Mouse (Mus musculus) brown adipose tissue, adult 24 weeks (tissue): ENCODE measurements around the gene Fbxl13. TPM values are rescaled to one million over a fixed set of nuclear protein-coding genes. Genes with fewer than 3 reads are reported as not detected.

ENCODE experiments used
- H3K27ac ChIP-seq: fragments of 200-500 bp; replicated peaks from 2 replicates; pipeline ENCODE4 v1.5.1; 2012; ENCODE audit warnings: low read depth, mild to moderate bottlenecking, low read length
- H3K4me1 ChIP-seq: fragments of 200-500 bp; 2 replicates; pipeline ENCODE4 v1.6.1; 2012; ENCODE audit warnings: low read length, mixed read lengths; ENCODE audit not compliant: control insufficient read depth, insufficient read depth, insufficient read length
- H3K4me3 ChIP-seq: fragments of 200-500 bp; 2 replicates; pipeline ENCODE4 v1.5.1; 2012; ENCODE audit warnings: low read depth, mild to moderate bottlenecking, low read length, moderate library complexity; ENCODE audit not compliant: insufficient read depth
- polyA plus RNA-seq: library from polyadenylated mRNA; stranded (reverse); fragments of >200 nt; gene quantifications from 2 replicates; pipeline ENCODE4 v1.2.4, GENCODE M21; 2012; ENCODE audit not compliant: missing spikeins, insufficient read depth, insufficient read length

The Fbxl13 gene
- polyA plus RNA-seq, 1 experiment = not detected

GRCm38 (mm10) chr5:21498490-21498889, 146.9 kb downstream of the Fbxl13 start:
- H3K4me1 ChIP-seq = no peaks in the 10 kb centered on the region
- H3K4me3 ChIP-seq = no peak overlapping the region
- no peak overlapping the region for H3K27ac ChIP-seq

GRCm38 (mm10) chr5:21496881-21497280, 148.6 kb downstream of the Fbxl13 start:
- H3K4me1 ChIP-seq = no peaks in the 10 kb centered on the region
- H3K4me3 ChIP-seq = no peak overlapping the region
- no peak overlapping the region for H3K27ac ChIP-seq

DNA sequence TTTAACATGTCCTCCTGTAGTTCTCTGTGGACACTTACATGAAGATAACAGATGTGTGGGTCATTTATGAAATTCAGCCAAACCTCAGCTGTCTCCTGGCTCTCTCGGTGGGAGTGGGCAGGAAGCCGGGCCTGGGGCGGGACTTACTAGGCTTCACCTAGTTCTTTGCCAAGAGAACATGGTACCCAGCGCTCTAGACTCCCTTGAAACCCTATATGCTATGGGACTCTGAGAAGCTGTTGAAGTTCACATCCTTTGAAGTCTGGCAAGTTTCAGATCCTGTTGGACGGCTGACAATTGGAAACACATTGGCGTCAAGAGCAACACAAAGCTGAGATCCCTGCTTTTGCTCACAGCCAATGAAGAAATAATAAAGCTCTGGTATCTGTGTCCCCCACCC, 149.1 kb downstream of the Fbxl13 start:
- H3K4me1 ChIP-seq = no peaks in the 10 kb centered on the region
- 0 out of 2 replicates have a peak overlapping the region, but pooled peaks have one; percentile 27 for H3K27ac ChIP-seq
- H3K4me3 ChIP-seq = no peak overlapping the region

- no peak overlapping the region for H3K4me3 ChIP-seq
- H3K4me1 ChIP-seq = no peaks in the 10 kb centered on the region
- no peak overlapping the region for H3K27ac ChIP-seq
These were observed 150.7 kb downstream of the Fbxl13 start for GRCm38 (mm10) chr5:21494781-21495180.

DNA sequence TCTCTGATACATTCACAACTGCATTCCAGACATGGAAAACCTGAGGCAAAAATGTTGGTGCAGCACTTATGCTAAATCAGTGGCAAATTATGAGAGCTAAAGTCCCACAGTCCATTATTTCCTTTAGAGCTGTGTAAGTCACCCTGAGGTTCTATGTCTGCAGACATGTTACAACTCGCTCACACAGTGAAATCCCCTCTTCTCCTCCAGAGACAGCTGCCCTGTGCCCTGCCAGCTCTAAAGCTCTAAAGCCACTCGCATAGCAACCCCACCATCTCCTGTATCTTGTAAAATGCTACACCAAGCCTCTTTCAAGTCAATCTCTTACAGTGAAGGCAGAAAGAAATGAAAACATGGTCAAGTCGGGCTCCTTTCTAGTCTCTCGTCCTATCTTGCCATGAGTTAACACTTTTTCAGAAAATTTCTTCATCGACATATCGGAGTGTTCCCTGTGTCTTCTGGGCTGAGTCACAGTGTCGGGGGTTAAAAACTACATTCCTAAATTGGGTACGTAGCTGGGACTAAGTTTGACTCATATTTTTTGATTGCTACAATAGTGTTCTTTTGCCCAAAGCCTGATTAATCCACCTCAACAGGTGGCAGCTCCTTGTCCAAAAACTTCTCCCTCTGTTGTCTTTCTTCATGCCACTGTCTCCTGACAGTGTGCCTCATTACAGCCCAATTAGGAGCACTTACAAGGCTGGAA, 152.0 kb downstream of the Fbxl13 start:
- no peak overlapping the region for H3K27ac ChIP-seq
- H3K4me1 ChIP-seq = no peaks in the 10 kb centered on the region
- no peak overlapping the region for H3K4me3 ChIP-seq

- no peaks in the 10 kb centered on the region; the same call in 1 of the 2 replicates for H3K4me1 ChIP-seq
- no peak overlapping the region for H3K27ac ChIP-seq
- H3K4me3 ChIP-seq = no peak overlapping the region
These were observed 153.2 kb downstream of the Fbxl13 start for GRCm38 (mm10) chr5:21492213-21492612.

GRCm38 (mm10) chr5:21491469-21491868, 154.0 kb downstream of the Fbxl13 start:
- H3K4me1 ChIP-seq = no peaks in the 10 kb centered on the region; the same call in 1 of the 2 replicates
- no peak overlapping the region for H3K4me3 ChIP-seq
- no peak overlapping the region for H3K27ac ChIP-seq

DNA sequence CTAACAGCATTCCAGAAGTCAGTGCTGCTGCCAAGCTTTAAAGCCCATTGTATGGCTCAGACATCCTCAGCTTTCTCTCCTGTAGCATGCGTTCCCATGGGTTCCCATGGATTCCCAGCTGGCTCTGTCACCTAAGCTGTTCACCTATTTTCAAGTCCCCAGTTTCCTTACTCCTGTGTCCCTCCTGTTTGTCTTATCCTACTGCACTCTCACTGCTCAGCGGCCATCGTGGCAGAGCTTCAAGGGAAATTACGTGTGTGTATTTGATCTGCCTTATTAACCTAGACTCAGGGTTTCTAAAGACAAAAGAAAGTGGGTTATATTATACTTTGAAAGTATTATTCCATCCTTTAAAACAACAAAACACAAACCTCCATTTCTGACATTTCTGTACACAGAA, 156.3 kb downstream of the Fbxl13 start:
- Histone ChIP-seq H3K4me1 (no peaks in the 10 kb centered on the region; the same call in 1 of the 2 replicates), H3K27ac (no peak overlapping the region), H3K4me3 (no peak overlapping the region)

- Histone ChIP-seq H3K4me3 (no peak overlapping the region), H3K4me1 (no peaks in the 10 kb centered on the region; the same call in 1 of the 2 replicates), H3K27ac (no peak overlapping the region)
These were observed 156.9 kb downstream of the Fbxl13 start for GRCm38 (mm10) chr5:21488506-21488905.

GRCm38 (mm10) chr5:21487716-21488115, 157.7 kb downstream of the Fbxl13 start:
- H3K4me1 ChIP-seq = no peaks in the 10 kb centered on the region; the same call in 1 of the 2 replicates
- no peak overlapping the region for H3K27ac ChIP-seq
- no peak overlapping the region for H3K4me3 ChIP-seq

DNA sequence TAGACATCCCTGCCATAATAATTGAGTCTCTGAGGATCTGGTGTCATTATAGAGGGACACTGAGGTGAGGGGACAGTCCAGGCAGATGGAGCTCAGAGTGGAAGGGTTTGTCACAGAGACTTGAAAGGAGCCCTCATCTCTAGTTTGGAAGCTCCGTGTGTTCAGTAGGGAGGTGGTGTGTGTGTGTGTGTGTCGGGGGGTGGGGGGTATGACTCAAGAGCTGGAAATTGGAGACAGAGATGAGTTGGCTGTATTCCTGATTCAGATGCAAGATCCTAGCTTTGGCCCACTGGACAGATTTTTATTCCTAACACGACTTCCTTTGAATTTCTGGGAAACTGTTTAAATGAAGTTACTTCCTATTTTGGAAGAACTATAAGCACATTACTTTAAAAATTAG, 158.1 kb downstream of the Fbxl13 start:
- 0 out of 2 replicates have a peak overlapping the region, but pooled peaks have one; percentile 11 for H3K27ac ChIP-seq
- H3K4me3 ChIP-seq = no peak overlapping the region
- no peaks in the 10 kb centered on the region; the same call in 1 of the 2 replicates for H3K4me1 ChIP-seq

DNA sequence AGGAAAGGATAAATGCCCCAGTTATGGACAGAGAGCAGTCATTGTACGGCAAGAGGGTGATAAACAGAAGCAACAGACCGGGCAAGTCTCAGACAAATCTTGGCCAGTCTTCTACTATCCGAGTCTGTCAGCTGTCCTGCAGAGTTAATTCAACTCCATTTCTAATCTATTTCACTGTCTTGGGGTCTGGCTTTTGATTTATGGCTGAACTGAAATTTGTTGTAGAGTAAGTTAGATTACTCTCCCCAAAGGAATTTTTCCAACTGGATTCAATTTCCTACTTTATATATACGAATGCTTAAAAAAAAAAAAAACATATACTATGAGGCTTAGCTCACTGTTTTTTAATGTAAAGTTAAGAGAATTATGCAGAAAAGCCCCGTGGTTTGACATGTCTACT, 158.6 kb downstream of the Fbxl13 start:
- no peak overlapping the region for H3K4me3 ChIP-seq
- H3K4me1 ChIP-seq = no peaks in the 10 kb centered on the region; the same call in 1 of the 2 replicates
- no peak overlapping the region for H3K27ac ChIP-seq

DNA sequence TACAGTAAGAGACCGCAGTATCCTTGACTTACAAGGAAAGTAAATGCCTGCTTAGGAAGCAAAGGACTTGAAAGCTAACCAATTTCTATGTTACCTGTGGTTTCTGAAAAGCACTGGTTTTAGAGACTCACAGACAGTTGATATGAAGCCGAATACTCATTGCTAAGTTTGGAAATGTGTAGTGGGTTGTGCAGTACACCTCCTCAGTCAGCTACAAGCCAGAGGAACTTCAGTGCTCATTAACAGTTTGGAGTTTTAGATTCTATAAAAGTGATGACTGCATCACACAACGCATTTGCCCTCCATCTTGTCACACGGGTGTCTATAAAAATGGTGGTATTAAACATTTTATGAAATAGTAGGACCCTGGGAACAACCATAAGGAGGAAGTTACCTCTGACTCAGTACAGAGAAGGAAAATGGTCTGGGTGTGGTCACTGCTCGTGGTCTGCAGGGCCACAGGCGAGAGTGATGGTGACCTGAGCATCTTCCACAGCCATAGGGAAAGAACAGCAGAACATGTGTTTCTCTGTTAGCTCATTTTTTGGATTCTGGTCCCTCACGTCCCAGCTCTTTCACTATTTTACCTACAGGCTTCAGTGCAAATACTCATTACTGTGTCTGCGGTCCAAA, 160.1 kb downstream of the Fbxl13 start:
- Histone ChIP-seq H3K4me3 (no peak overlapping the region), H3K27ac (no peak overlapping the region), H3K4me1 (no peaks in the 10 kb centered on the region; the same call in 1 of the 2 replicates)

DNA sequence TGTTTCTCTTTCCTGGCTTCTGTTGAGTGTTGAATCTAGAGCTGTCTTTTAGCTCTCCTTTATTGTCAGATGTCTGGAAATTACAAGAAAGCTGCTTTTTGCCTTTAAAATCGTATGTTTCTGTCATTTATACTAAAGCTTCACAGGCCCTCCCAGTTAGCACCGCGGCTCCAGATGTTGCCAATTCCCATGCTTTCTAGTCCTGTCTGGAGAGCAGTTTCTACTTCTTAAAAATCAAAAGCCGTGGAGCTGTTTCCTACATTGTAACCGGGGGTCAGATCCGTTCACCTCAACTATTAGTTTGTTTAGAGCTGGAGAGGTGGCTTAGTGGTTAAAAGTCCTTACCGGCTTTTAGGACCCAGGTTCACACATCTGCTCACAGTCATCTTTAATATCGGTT, 162.2 kb downstream of the Fbxl13 start:
- H3K27ac ChIP-seq = no peak overlapping the region
- no peaks in the 10 kb centered on the region; the same call in 1 of the 2 replicates for H3K4me1 ChIP-seq
- H3K4me3 ChIP-seq = no peak overlapping the region

DNA sequence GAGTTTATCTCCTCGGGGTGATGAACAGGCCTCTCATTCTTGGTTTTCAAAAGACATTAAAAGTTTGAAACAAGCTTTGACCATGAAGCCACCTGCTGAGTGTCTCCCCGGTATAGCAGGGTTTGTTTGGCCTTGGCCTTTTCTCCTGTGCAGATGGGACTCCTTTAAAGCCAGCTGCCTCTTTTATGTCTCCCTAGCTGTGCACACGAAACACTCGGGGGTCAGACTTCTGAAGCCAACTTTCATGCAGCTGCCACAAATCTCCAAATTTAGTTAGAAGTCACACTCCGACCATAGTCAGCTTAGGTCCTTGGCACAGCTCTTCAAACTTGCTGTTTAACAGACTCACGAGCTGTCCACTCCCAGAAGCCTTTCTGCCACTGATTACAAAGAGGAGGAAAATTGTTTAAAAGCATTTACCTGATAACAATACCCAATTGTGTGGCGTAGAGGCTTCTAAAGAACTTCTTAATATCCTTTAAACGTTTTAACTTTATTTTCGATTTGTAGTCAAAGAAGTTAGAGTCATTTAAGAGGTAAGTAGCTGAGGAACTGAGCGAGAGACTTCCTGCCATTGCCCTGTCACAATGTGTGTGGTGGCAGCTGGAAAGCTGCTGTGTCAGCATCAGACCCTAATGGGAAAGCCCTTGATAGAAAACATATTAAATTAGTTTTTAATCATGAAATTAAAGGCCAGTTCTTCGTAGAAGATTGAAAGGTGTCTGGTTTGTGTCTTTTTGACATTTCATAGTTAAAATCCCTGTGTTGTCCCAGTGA, 162.8 kb downstream of the Fbxl13 start:
- H3K27ac ChIP-seq = no peak overlapping the region
- H3K4me1 ChIP-seq = no peaks in the 10 kb centered on the region; the same call in 1 of the 2 replicates

More for the DNA sequence above, 162.8 kb downstream of the Fbxl13 start:
- no peak overlapping the region for H3K4me3 ChIP-seq
